Mouse (Mus musculus) left cerebral cortex, postnatal 4 days (tissue): ENCODE results near the gene Phactr2. TPM values are rescaled to one million over a fixed set of nuclear protein-coding genes. Genes with fewer than 3 reads are reported as not detected.

Source experiments
- DNase-seq: peaks from one replicate; pipeline ENCODE4 v3.0.0-alpha.2; 2022
- intact Hi-C: fragments of 180-260 bp; cut with DNase I; formaldehyde crosslinking; loops from one replicate; pipeline ENCODE4 v1.15.1; 2025
- total RNA-seq, 2 experiments: library from RNA; stranded (reverse); gene quantifications; 2 replicates each; pipeline ENCODE4 v1.2.3; 2021

Gene Phactr2
- total RNA-seq, 2 experiments from 2014 or later, result 12.5 to 14.1 TPM

DNA sequence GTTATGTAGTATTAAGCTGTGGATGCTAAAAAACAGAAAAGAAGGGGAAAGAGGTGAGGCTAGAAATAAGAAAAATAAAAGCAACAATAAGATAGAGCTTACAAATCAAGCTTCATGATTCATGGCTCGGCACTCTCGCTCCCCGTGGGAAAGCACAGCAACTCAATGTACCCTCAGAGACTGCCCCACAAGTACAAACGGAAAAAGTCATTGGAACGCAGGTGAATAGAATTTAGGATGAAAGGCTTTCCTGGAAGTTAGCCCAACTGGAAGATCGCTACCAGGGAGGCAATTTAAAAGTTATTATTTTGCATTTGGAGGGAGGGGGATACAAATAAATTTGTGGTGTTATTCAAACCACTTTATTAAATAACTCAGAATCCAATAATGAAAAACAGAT lies 138.9 kb downstream of the Phactr2 start:
- no peak for DNase-seq
- intact Hi-C loops, result no loop called here

DNA sequence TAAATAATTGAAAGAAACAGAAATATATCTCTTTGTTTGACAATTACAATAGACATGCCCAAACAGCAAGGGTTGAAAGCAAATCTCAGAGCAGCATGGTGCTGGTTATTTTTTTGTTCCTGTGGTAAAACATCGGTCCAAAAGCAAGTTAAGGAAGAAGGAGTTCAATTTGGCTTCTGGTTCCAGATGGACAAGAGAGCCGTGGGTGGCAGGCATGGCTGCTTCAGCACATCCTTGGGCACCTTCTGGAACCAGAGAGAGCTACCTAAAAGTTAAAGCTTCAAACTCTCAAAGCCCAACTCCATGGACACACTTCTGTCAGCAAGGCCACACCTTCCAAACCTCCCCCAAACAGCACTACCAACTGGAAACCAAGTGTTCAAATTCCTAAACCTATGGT lies 140.4 kb downstream of the Phactr2 start:
- intact Hi-C loops, result no loop called here
- DNase-seq, result no peak

DNA sequence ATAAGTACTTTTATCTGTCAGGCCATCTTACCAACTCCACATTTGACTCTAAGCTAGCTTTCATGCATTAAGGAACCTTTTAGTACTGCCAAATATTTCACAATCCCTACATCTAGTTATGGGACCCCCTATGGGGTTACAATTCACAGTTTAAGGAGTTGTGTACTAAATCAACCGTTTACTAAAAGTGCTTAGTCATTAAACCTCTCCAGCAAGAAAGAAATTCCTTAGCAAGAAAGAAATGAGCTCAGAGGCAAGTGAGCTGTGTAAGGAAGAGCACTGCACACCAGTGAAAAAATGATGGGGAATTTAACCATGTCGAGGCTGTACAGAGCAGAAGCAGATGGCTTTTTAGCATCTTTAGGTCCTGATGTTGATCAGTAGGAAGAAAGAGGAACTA lies 141.2 kb downstream of the Phactr2 start:
- intact Hi-C loops, result no loop called here
- DNase-seq, result no peak

- DNase-seq, result no peak
- intact Hi-C loops, result no loop called here
These were observed 142.7 kb downstream of the Phactr2 start for GRCm38 (mm10) chr10:13331405-13332032.

DNA sequence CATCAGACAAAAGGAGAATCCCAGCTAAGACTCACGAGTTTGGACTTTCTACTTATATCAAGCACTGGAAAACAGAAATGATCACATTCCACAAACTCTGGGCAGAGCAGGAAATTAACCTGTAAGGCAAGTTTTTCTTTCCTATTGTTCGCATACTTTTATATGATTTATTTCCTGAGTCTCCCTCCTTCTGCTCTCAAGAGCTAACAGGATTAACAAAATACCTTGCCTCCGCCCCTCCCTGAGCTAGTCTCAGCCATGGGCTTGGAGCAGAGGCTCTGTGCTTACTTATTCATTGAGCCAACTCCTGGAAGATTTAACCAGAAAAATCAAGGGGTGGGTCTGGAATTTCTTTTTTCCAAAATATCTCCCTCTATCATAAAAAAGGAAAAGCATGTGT lies 145.6 kb downstream of the Phactr2 start:
- DNase-seq, result no peak
- intact Hi-C loops, result no loop called here

- intact Hi-C loops, result no loop called here
- DNase-seq, result no peak
These were observed 147.9 kb downstream of the Phactr2 start for GRCm38 (mm10) chr10:13326149-13326873.

GRCm38 (mm10) chr10:13323806-13324411 lies 150.3 kb downstream of the Phactr2 start:
- DNase-seq, result peak; percentile 62
- intact Hi-C loops, result no loop called here

- no peak for DNase-seq
- intact Hi-C loops, result no loop called here
These were observed 150.9 kb downstream of the Phactr2 start for GRCm38 (mm10) chr10:13323139-13323805.

DNA sequence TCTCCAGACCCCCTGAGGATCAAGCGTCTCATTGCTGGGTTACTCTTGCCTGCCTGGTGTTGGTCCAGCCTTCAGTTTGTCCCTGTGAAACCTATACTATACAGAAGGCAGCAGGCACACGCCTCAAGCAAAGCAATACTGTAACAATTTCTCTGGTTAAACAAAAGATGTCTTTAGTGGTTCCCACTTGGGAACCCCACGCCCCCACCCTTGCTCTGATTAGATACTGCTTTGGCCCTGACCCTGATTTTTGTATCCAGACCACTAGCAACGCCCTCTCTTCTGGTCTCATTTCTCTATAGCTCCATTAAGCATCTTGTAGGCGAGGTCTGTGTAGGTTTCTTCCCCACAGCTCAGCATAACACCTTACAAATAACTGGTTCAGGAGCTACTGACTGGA lies 159.2 kb downstream of the Phactr2 start:
- intact Hi-C loops, result no loop called here
- no peak for DNase-seq

DNA sequence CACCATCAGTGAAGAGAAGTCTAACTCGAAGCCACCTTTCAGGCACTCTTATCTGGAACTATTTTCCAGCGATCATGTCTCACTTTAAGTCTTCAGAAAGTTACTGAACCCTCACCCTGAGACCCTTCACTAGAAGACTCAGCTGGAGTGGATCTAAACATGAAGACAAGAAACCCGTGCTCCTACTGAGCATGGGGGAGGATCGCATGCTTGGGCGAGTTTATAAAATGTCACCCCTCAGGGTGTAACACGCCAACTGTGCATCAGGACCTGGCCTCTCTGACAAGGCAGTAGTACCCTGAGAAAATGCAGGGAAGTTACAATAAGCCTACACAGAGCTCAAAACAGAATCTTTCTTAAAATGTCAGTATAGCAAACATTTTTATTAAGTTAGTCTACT lies 161.6 kb downstream of the Phactr2 start:
- no peak for DNase-seq
- intact Hi-C loops, result no loop called here

GRCm38 (mm10) chr10:13311612-13312011 lies 162.6 kb downstream of the Phactr2 start:
- no peak for DNase-seq
- intact Hi-C loops, result no loop called here

DNA sequence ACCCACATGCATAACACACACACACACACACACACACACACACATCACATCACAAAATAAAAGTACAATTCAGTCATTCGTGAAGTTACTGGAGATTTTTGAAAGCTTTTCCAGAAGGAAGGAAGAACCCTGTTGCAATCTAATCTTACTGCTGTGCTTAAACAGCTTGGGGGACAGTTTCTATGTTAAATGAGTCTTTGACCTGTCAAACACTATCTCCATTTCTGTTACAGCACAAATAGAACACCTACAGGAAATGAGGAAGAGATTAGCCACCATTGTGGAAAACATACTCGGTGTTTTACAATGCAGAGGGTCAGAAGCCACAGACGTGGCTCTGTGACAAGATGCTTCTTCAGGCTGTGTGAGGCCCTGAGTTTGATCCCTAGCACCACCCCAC lies 164.1 kb downstream of the Phactr2 start:
- DNase-seq, result no peak
- intact Hi-C loops, result no loop called here

DNA sequence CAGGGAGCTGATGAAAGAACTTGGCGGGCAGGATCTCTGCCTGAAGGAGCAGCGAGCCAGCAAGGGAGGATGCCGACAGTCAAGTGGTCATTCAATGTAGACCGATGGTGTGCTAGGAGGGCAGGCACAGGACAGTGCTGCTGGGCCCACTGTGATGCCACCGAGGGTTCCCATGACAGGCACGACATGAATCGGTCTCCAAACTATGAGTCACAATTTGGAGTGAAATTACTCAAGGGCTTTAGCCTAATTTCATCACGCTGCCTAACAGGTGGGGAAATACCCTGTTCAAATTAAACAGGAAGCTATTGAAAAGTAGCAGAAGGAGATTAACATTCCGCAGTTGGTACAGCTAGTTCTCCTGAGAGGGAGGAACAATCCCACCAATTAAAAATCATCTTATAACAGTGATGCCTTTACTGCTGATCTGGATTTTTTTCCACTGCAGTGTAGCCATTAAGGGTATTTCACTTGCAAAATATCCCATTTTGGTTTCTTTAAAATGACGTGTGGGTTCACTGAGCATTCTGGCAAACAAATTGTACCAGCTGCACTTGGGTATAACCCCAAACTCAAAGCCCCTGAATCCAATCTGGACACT lies 169.5 kb downstream of the Phactr2 start:
- intact Hi-C loops, result no loop called here

DNA sequence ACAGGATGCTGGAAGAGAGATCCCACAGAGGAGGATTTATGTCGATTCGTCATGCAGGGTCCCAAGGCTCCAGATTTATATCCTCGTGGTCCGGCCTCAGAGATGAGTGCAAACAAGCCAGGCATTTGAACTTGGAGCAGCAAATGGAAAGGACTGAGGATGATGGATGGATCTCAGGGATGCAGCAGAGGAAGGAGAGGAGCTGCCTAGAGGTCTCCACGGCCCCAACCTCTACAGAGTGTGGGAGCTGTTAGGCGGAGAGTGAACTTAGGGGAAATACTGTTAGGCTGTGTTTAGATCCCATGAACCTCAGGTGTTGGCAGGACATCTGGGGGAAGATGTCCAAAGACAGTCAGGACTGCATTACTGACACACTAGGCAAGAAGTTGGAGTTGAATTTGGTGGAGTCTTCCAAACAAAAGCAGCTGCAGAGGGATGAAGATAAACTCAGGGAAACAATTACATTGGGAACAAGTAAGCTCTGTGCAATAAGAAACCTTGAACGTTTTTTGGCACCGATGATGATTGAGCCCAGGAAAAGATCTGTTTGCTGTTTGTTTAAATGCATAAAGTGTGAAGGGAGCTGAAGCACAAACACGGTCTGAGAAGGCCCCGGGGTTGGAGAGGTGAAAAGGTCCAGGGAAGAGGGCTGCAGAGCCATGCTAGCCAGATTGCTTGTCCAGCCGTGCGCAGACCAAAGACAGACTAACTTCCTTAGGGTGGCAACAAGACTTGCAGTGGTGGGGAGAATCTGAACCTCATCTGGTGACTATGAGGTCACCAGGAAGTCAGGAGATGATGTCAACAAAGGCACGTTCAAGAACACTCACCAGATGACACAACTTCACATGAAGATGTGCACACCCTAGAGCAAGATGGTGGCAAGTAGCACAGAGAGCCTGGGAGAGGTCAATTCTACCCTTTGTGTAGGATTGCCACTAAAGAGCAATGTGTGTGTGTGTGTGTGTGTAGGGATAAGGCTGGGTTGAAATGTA lies 170.6 kb downstream of the Phactr2 start:
- DNase-seq, result no peak
- intact Hi-C loops, result no loop called here

More for the DNA sequence above, 169.5 kb downstream of the Phactr2 start:
- no peak for DNase-seq

GRCm38 (mm10) chr10:13300601-13301000 lies 173.6 kb downstream of the Phactr2 start:
- intact Hi-C loops, result no loop called here
- no peak for DNase-seq

DNA sequence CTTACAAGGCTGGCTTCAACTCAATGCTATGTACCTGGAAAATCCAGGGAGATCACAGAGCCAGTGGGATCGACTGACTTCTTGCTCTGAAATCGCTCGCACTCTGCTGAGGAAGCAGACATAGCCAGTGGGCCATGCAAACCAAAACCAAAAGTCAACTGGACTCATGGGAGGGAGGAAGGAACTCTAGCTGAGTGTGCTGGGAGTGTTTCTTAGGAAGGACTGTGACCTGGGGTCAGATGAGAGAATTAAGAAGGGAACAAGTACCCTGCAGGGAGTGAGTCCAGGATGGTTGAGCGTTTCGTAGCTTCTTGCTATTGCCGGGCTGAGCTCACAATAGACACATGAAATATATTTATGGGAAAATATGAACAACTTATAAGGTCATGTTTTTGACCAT lies 174.0 kb downstream of the Phactr2 start:
- intact Hi-C loops, result no loop called here

GRCm38 (mm10) chr10:13294886-13295285 lies 179.3 kb downstream of the Phactr2 start:
- intact Hi-C loops, result no loop called here
- DNase-seq, result no peak

More for the DNA sequence above, 174.0 kb downstream of the Phactr2 start:
- no peak for DNase-seq

DNA sequence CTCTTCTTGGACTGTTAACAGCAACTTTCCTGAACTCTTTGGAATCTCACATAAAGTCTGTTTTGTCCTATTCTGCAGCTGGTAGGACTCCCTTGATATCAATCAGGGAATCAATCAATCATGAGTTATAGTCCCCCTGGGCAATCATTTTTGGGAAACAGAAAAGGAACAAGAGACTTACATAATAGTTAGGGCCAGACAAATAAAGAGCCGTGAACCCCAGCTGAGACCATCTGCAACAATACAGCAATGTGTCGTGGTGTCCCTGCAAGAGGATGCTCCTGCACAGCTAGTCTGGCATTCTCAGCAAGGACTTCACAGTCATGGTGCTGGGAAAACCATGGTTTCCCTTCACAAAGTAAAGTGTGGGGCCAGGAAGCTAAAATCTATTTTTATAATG lies 182.2 kb downstream of the Phactr2 start:
- DNase-seq, result no peak
- intact Hi-C loops, result no loop called here

GRCm38 (mm10) chr10:13289252-13289961 lies 184.8 kb downstream of the Phactr2 start:
- intact Hi-C loops, result no loop called here
- no peak for DNase-seq
